Mouse (Mus musculus): ENCODE data around the gene Ly6g6e. TPM values are rescaled to one million over a fixed set of nuclear protein-coding genes. Genes with fewer than 3 reads are reported as not detected.

The Ly6g6e gene
- polyA plus RNA-seq, 1 experiment: not detected

DNA sequence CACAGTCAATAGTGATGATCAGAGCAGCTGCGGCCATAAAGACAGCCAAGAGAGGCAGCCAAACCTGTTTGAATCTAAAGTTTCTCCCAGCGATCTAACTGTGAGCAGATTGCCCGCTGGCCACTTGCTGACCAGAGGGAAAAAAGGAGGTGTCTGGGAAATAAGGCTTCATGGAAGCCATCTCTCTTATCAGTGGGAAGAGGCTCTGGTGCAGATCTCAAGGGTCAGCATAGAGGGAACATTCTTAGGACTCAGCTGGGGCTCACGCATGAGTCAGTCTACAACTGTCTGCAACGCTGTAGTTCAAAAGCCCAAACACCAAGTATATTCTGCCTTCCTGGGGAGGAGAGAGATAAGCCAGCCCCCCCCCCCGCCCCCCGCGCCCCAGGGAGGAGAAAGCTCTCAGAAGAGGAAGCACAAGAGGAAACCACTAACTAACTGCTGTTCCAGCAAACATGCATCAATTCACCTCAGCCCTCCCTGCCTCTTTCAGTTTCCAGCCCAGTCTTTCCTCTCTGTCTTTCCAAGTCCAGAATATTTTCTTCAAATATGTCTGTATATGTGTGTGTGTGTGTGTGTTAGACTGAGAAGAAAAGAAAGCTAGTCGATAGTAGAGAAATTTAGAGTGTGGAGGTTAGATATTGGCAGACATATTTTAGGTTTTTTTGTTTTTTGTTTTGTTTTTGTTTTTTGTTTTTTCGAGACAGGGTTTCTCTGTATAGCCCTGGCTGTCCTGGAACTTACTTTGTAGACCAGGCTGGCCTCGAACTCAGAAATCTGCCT lies 28.4 kb upstream of the Ly6g6e start:
- peaks cover 13% of the 10 kb centered on the region for H3K36me3 ChIP-seq (ENCODE audit: control insufficient read depth)
- no peak for TF ChIP-seq TAL1 (IDR thresholded peaks at IDR 0.05; ENCODE audit: low read length)
- no peak for TF ChIP-seq GATA1 (IDR thresholded peaks at IDR 0.05; ENCODE audit: low read length)
- no peaks in the 10 kb centered on the region for H3K27me3 ChIP-seq (ENCODE audit: control insufficient read depth)
- H3K9me3 ChIP-seq (ENCODE audit: control insufficient read depth, low read length): no peaks in the 10 kb centered on the region
- H3K4me1 ChIP-seq (ENCODE audit: control insufficient read depth): peaks cover 94% of the 10 kb centered on the region
- peak overlapping the region; percentile 46 for H3K4me3 ChIP-seq (replicated peaks)

GRCm38 (mm10) chr17:35048932-35049440 lies 27.7 kb upstream of the Ly6g6e start:
- no peak for TF ChIP-seq GATA1 (IDR thresholded peaks at IDR 0.05; ENCODE audit: low read length)
- TF ChIP-seq TAL1 (IDR thresholded peaks at IDR 0.05; ENCODE audit: low read length): no peak
- Histone ChIP-seq H3K27me3 (ENCODE audit: control insufficient read depth) (no peaks in the 10 kb centered on the region), H3K9me3 (ENCODE audit: control insufficient read depth, low read length) (no peaks in the 10 kb centered on the region), H3K36me3 (ENCODE audit: control insufficient read depth) (peaks cover 18% of the 10 kb centered on the region), H3K4me3 (replicated peaks) (no peak overlapping the region), H3K4me1 (ENCODE audit: control insufficient read depth) (peaks cover 90% of the 10 kb centered on the region)

DNA sequence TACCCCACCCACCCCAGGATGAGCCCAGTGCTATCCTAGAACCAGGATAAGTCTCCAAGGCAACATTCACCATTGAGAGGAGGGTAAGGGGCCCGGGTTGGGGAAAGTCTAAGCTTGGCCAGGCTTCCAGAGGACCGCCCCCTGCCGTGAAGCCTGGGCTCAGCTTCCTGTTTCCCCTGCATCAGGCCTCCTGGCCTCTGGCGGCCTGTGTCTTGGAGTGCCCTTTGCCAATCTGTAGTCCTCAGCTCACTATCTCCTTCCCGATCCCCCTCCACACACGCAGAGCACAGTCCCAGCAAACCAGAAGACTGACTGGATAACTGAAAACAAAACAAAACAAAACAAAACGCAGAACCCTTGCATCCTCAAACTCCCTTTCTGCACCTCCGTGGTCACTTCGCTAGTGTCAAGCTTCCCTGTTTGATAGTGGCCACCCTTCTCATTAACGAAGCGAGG lies 27.1 kb upstream of the Ly6g6e start, which contains the start of gene Clic1:
Gene Clic1, plus strand, starts transcription at position 406 of the 456 bp plus-strand sequence.
- Histone ChIP-seq H3K9me3 (ENCODE audit: control insufficient read depth, low read length) (no peaks in the 10 kb centered on the region), H3K4me3 (replicated peaks) (peak within 1 kb of the TSS; percentile 82), H3K36me3 (ENCODE audit: control insufficient read depth) (peaks cover 23% of the 10 kb centered on the region), H3K4me1 (ENCODE audit: control insufficient read depth) (peaks cover 84% of the 10 kb centered on the region), H3K27me3 (ENCODE audit: control insufficient read depth) (no peaks in the 10 kb centered on the region)
- TF ChIP-seq GATA1 (IDR thresholded peaks at IDR 0.05; ENCODE audit: low read length): no peak
- no peak for TF ChIP-seq TAL1 (IDR thresholded peaks at IDR 0.05; ENCODE audit: low read length)

DNA sequence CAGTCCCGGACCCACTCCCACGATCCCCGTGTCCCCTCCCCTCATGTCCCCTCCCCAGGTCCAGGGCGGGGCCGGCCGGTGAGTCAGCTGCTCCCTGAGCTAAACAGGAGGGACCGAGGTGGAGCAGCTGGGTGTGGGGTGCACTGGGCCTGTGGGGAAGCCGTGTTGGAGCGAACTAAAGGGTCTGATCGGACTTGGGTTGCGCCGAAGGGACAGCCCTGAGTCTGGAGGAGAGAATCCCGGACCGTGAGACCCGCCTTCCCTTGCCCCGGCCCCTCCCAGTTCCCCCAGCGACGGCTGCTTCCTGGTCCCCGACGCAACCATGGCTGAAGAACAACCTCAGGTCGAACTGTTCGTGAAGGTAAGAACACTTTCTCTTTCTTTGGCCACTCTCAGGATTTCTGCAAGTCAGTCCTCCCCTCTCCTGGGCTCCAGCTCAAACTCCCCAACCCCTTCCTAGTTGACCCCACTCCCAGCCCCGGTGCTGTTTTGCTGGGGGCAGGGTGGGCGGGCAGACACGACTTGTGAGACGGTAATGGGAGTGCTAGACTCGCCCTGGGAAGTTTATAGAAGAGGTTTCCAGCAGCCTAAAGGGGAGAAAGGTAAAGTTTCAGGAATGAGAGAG lies 26.5 kb upstream of the Ly6g6e start:
- H3K9me3 ChIP-seq (ENCODE audit: control insufficient read depth, low read length): no peaks in the 10 kb centered on the region
- H3K36me3 ChIP-seq (ENCODE audit: control insufficient read depth): peaks cover 28% of the 10 kb centered on the region
- H3K4me1 ChIP-seq (ENCODE audit: control insufficient read depth): peaks cover 80% of the 10 kb centered on the region
- no peaks in the 10 kb centered on the region for H3K27me3 ChIP-seq (ENCODE audit: control insufficient read depth)
- TF ChIP-seq GATA1 (IDR thresholded peaks at IDR 0.05; ENCODE audit: low read length) (no peak), TAL1 (IDR thresholded peaks at IDR 0.05; ENCODE audit: low read length) (no peak)
- peak overlapping the region; percentile 82 for H3K4me3 ChIP-seq (replicated peaks)

DNA sequence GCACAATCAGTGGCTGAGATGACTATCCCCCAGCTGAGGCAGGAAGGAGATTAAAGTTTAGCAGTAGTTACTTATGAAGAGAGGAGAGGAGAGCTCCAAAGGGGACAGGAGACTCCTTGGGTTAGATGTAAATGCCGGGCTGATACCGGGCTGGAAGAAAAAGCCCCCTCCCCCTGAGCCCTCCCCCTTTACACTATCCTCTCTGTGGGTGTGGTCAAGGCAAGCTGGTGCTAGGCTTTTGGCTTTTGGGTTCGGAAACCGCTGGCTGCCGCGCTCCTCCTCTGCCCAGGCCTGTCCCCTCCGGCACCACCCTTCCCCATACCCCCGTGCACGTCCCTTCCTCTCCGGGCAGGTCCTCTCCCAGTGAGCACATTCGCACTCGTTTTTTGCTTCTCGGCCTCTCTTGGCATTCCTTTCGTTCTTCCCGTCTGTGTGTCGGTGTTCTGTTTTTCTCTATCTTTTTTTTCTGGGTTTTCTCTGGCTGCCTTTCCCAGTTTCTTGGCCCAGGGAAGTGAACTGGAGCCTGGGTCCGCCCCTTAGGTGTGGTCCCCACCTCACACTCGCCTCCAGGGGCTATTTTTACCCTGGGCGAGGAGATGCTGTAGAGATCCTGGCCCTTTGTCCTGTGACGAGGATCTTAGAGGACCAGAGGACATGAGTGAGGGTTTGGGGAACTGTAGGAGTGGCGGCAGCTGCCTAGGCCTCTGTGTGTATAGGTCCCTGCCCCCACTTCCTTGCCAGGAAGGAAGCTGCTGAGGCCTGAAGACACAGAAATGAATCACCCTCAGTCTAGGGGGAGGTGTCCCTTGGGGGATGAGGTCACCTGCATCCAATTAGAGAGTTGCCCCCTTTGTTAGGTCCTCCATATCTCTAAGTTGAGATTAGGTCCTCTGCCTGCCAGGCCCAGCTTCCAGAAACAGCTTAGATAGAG lies 25.3 kb upstream of the Ly6g6e start:
- Histone ChIP-seq H3K36me3 (ENCODE audit: control insufficient read depth) (peaks cover 39% of the 10 kb centered on the region), H3K4me1 (ENCODE audit: control insufficient read depth) (peaks cover 77% of the 10 kb centered on the region)

DNA sequence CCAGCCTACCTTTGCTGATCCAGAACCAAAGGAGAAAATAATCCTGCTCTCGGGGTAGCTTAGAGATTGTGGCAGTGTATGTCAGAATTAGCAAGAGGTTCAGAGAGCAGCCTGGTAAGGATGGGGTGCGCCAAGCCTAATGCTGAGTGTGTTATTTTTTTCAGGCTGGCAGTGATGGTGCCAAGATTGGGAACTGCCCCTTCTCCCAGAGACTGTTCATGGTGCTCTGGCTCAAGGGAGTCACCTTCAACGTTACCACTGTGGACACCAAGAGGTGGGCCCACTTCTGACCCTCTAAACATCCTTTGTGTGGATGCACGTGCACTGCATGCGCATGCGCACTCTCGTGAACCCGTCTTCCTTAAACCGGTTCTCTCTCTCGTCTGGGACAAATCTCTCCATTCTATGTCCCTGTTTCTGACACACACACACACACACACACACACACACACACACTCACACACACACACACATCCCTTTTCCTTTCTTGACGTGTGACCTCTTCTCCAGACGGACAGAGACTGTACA lies 24.4 kb upstream of the Ly6g6e start:
- peaks cover 70% of the 10 kb centered on the region for H3K4me1 ChIP-seq (ENCODE audit: control insufficient read depth)
- TF ChIP-seq GATA1 (IDR thresholded peaks at IDR 0.05; ENCODE audit: low read length) (no peak), TAL1 (IDR thresholded peaks at IDR 0.05; ENCODE audit: low read length) (no peak)
- H3K4me3 ChIP-seq (replicated peaks): peak overlapping the region; percentile 82
- no peaks in the 10 kb centered on the region for H3K27me3 ChIP-seq (ENCODE audit: control insufficient read depth)
- H3K9me3 ChIP-seq (ENCODE audit: control insufficient read depth, low read length): no peaks in the 10 kb centered on the region
- H3K36me3 ChIP-seq (ENCODE audit: control insufficient read depth): peaks cover 42% of the 10 kb centered on the region

More for the DNA sequence above, 25.3 kb upstream of the Ly6g6e start:
- Histone ChIP-seq H3K4me3 (replicated peaks) (peak overlapping the region; percentile 82), H3K9me3 (ENCODE audit: control insufficient read depth, low read length) (no peaks in the 10 kb centered on the region), H3K27me3 (ENCODE audit: control insufficient read depth) (no peaks in the 10 kb centered on the region)
- no peak for TF ChIP-seq TAL1 (IDR thresholded peaks at IDR 0.05; ENCODE audit: low read length)
- TF ChIP-seq GATA1 (IDR thresholded peaks at IDR 0.05; ENCODE audit: low read length): no peak

DNA sequence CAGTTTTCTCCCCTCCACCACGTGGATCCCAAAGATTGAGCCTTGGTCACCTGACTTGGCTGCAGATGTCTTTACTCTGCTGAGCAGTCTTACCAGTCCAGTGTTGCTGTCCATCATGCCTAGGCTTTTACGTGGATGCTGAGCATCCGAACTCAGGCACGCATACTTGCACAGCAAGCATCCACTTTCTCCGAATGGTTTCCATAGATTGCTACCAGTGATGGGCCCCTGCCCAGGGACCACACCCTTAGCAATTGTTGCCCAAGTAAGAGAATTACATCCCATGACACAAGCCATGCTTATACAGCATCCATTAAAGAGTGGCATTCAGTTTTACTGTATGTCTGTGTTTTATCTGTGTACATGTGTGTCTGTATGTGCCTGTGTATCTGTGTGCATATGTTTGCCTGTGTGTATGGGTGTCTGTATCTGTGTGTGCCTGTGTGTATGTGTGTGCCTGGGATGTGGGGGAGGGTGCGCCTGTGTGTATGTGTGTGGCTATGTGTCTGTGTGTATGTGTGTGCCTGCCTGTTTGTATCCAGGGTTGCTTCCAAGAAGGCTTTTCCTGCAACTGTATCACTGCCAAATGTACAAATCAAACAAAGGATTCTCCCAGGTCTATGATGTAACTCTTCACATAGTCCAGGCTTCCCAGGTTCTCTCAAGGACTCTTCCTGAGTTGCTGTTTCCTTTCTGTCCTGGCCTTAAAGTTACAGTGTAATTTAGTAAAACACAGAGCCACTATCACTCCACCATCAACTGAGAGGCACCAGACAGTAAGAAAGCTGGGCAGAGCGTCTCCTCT lies 20.8 kb upstream of the Ly6g6e start:
- peaks cover 70% of the 10 kb centered on the region for H3K4me1 ChIP-seq (ENCODE audit: control insufficient read depth)
- peaks cover 9% of the 10 kb centered on the region for H3K27me3 ChIP-seq (ENCODE audit: control insufficient read depth)
- no peaks in the 10 kb centered on the region for H3K9me3 ChIP-seq (ENCODE audit: control insufficient read depth, low read length)
- no peak for TF ChIP-seq TAL1 (IDR thresholded peaks at IDR 0.05; ENCODE audit: low read length)
- no peak for TF ChIP-seq GATA1 (IDR thresholded peaks at IDR 0.05; ENCODE audit: low read length)
- H3K36me3 ChIP-seq (ENCODE audit: control insufficient read depth): peaks cover 56% of the 10 kb centered on the region
- H3K4me3 ChIP-seq (replicated peaks): no peak overlapping the region

DNA sequence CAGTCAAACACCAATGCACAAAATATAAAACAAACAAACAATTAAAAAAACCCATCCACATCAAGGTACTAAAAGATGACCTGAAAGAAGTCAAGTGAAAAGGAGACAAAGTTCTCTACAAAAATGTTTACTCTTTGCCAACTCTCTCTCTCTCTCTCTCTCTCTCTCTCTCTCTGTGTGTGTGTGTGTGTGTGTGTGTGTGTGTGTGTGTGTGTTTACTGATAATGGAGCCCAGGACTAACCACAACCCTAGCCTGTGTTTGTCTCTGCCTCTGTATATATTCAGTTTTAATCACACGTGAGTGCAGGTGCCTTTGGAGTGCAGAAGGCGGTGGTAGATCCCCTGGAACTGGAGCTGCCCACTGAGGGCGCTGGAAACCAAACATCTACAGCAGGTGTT lies 19.6 kb upstream of the Ly6g6e start:
- peaks cover 58% of the 10 kb centered on the region for H3K36me3 ChIP-seq (ENCODE audit: control insufficient read depth)
- H3K4me1 ChIP-seq (ENCODE audit: control insufficient read depth): peaks cover 67% of the 10 kb centered on the region

More for the DNA sequence above, 19.6 kb upstream of the Ly6g6e start:
- TF ChIP-seq GATA1 (IDR thresholded peaks at IDR 0.05; ENCODE audit: low read length) (no peak), TAL1 (IDR thresholded peaks at IDR 0.05; ENCODE audit: low read length) (no peak)
- Histone ChIP-seq H3K9me3 (ENCODE audit: control insufficient read depth, low read length) (no peaks in the 10 kb centered on the region), H3K4me3 (replicated peaks) (no peak overlapping the region), H3K27me3 (ENCODE audit: control insufficient read depth) (peaks cover 13% of the 10 kb centered on the region)
